In genomic region chr10:7712506-7712905, GRCm38 (mm10) we compare ENCODE assay signal across 21 mouse cellular contexts. TPM values are rescaled to one million over a fixed set of nuclear protein-coding genes. Genes with fewer than 3 reads are reported as not detected.
DNase-seq lines count a peak whose midpoint lies in the region; ATAC-seq and TF ChIP-seq lines count a peak whose summit lies in the region.
"Had no signal": no experiment of that assay in that cellular context is flagged by ENCODE, and none has a peak within 500 bp of the region (broad histone marks: within the 10 kb centered on the region; RNA-seq: fewer than 3 reads in every experiment).

No protein-coding gene starts in this region.

- H3K27me3 ChIP-seq in heart, adult 2 months (ENCODE audit: control insufficient read depth, insufficient read depth, low read length) = no peaks in the 10 kb centered on the region
- H3K27me3 ChIP-seq in liver, embryonic 11.5 days (replicated peaks; ENCODE audit: control insufficient read depth, insufficient read depth, low read length) = no peaks in the 10 kb centered on the region
- no peaks in the 10 kb centered on the region for H3K27me3 ChIP-seq in liver, postnatal 0 days (ENCODE audit: insufficient read depth, low read length)
- H3K27me3 ChIP-seq in midbrain, embryonic 11.5 days (ENCODE audit: control insufficient read depth, insufficient read depth, low read length) = no peaks in the 10 kb centered on the region
- H3K27me3 ChIP-seq in midbrain, embryonic 10.5 days (ENCODE audit: low read depth, poor library complexity, severe bottlenecking) = no peaks in the 10 kb centered on the region
- H3K27me3 ChIP-seq: CH12.LX, Patski had no signal

- ATAC-seq in liver, embryonic 11.5 days (replicated peaks; ENCODE audit: low FRiP score) = no peak
- ATAC-seq in liver, postnatal 0 days = no peak
- ATAC-seq in midbrain, embryonic 11.5 days (ENCODE audit: low FRiP score) = no peak
- ATAC-seq: activated CD4-positive, CD25-positive, alpha-beta regulatory T cell, adult 4 months; CD4-positive, CD25-positive, alpha-beta regulatory T cell, adult 4 months; Patski had no signal

- no peak for TF ChIP-seq POLR2A in heart, adult 2 months (IDR thresholded peaks at IDR 0.05; ENCODE audit: insufficient read depth, low read depth, low read length)

- no peak overlapping the region for H3K4me3 ChIP-seq in heart, adult 2 months
- H3K4me3 ChIP-seq in liver, embryonic 11.5 days (ENCODE audit: low read depth, low read length) = no peak overlapping the region
- no peak overlapping the region for H3K4me3 ChIP-seq in liver, postnatal 0 days (ENCODE audit: low read depth, low read length)
- H3K4me3 ChIP-seq in midbrain, embryonic 11.5 days (ENCODE audit: low read depth, low read length) = no peak overlapping the region
- no peak overlapping the region for H3K4me3 ChIP-seq in midbrain, embryonic 10.5 days

- no peaks in the 10 kb centered on the region for H3K4me1 ChIP-seq in heart, adult 2 months (ENCODE audit: control insufficient read depth, insufficient read depth, low read length)
- H3K4me1 ChIP-seq in liver, embryonic 11.5 days (replicated peaks; ENCODE audit: control insufficient read depth, insufficient read depth, low read length) = no peaks in the 10 kb centered on the region
- H3K4me1 ChIP-seq in liver, postnatal 0 days (ENCODE audit: insufficient read depth) = no peaks in the 10 kb centered on the region
- H3K4me1 ChIP-seq in midbrain, embryonic 11.5 days (ENCODE audit: control insufficient read depth, insufficient read depth, low read length) = no peaks in the 10 kb centered on the region
- H3K4me1 ChIP-seq in midbrain, embryonic 10.5 days = no peaks in the 10 kb centered on the region

- no peaks in the 10 kb centered on the region for H3K9me3 ChIP-seq in liver, embryonic 11.5 days (ENCODE audit: control insufficient read depth, low read length)
- no peaks in the 10 kb centered on the region for H3K9me3 ChIP-seq in liver, postnatal 0 days (ENCODE audit: low read length)
- no peaks in the 10 kb centered on the region for H3K9me3 ChIP-seq in midbrain, embryonic 11.5 days (ENCODE audit: control insufficient read depth, low read length)
- no peaks in the 10 kb centered on the region for H3K9me3 ChIP-seq in midbrain, embryonic 10.5 days (replicated peaks)
- H3K9me3 ChIP-seq: G1E had no signal

- intact Hi-C loops in heart, adult 2 months (cut with DNase I) = no loop called here

- H3K79me2 ChIP-seq in heart, adult 2 months (replicated peaks; ENCODE audit: control insufficient read depth, insufficient read depth, low read length) = no peaks in the 10 kb centered on the region

- H3K4me2 ChIP-seq in liver, embryonic 11.5 days = no peak overlapping the region
- no peak overlapping the region for H3K4me2 ChIP-seq in liver, postnatal 0 days (ENCODE audit: low read depth, low read length)
- no peak overlapping the region for H3K4me2 ChIP-seq in midbrain, embryonic 11.5 days

- DNase-seq in heart, adult 11 months = peak; percentile 51
- no peak for DNase-seq in heart, adult 2 months
- peak; percentile 12 for DNase-seq in liver, embryonic 11.5 days (ENCODE audit: low spot score)
- no peak for DNase-seq in liver, postnatal 0 days
- peak; percentile 80 for DNase-seq in midbrain, embryonic 11.5 days (ENCODE audit: low spot score, missing footprints)
- DNase-seq in midbrain, embryonic 10.5 days (ENCODE audit: low spot score) = no peak
- DNase-seq: adrenal gland, adult 2 months; adrenal gland, adult 8-10 months; adrenal gland, postnatal 10 days; adrenal gland, postnatal 14 days; adrenal gland, postnatal 25 days; adrenal gland, postnatal 36 days; B cell, adult 2 months; cerebellum, adult 11 months; cerebellum, adult 11-12 months; cerebellum, adult 18-20 months had no signal

- no peak for TF ChIP-seq EP300 in heart, adult 2 months (IDR thresholded peaks at IDR 0.05; ENCODE audit: insufficient read depth, low read depth, low read length)
- no peak for TF ChIP-seq EP300 in liver, postnatal 0 days (IDR thresholded peaks at IDR 0.05; ENCODE audit: low read depth)

- H3K36me3 ChIP-seq in heart, adult 2 months (ENCODE audit: control insufficient read depth, insufficient read depth, low read length) = peaks cover 6% of the 10 kb centered on the region
- H3K36me3 ChIP-seq in liver, embryonic 11.5 days (ENCODE audit: control insufficient read depth, insufficient read depth, low read length) = peaks cover 15% of the 10 kb centered on the region
- H3K36me3 ChIP-seq in liver, postnatal 0 days (replicated peaks; ENCODE audit: insufficient read depth, low read length) = peaks cover 60% of the 10 kb centered on the region
- H3K36me3 ChIP-seq in midbrain, embryonic 11.5 days (ENCODE audit: control insufficient read depth, insufficient read depth, low read length) = peaks cover 18% of the 10 kb centered on the region; the same call in 1 of the 2 replicates
- H3K36me3 ChIP-seq in midbrain, embryonic 10.5 days = peaks cover 86% of the 10 kb centered on the region

- 83% methylated on average over 13 of the region's 13 CpGs for WGBS in heart, adult 2 months
- 84% methylated on average over 13 of the region's 13 CpGs for WGBS in liver, embryonic 11.5 days
- 88% methylated on average over 13 of the region's 13 CpGs for WGBS in liver, postnatal 0 days (ENCODE audit: insufficient replicate concordance)
- 96% methylated on average over 13 of the region's 13 CpGs for WGBS in midbrain, embryonic 11.5 days
- WGBS in midbrain, embryonic 10.5 days = 93% methylated on average over 13 of the region's 13 CpGs

- no peak for TF ChIP-seq CTCF in heart, adult 2 months (IDR thresholded peaks at IDR 0.05)
- TF ChIP-seq CTCF in liver, postnatal 0 days (IDR thresholded peaks at IDR 0.05; ENCODE audit: low read depth) = no peak

- H3K27ac ChIP-seq in heart, adult 2 months = no peak overlapping the region
- no peak overlapping the region for H3K27ac ChIP-seq in liver, embryonic 11.5 days (ENCODE audit: low read depth, low read length)
- no peak overlapping the region for H3K27ac ChIP-seq in liver, postnatal 0 days (ENCODE audit: low read depth)
- H3K27ac ChIP-seq in midbrain, embryonic 11.5 days (ENCODE audit: low read depth, low read length) = no peak overlapping the region
- H3K27ac ChIP-seq in midbrain, embryonic 10.5 days (replicated peaks) = no peak overlapping the region

- H3K9ac ChIP-seq in heart, adult 2 months (ENCODE audit: low read depth, low read length) = no peak overlapping the region
- no peak overlapping the region for H3K9ac ChIP-seq in liver, embryonic 11.5 days (ENCODE audit: low read depth, low read length)
- no peak overlapping the region for H3K9ac ChIP-seq in liver, postnatal 0 days (replicated peaks)
- H3K9ac ChIP-seq in midbrain, embryonic 11.5 days (ENCODE audit: low read length) = no peak overlapping the region

RNA-seq across cellular contexts. Expression of gene Katna1, which starts 13.3 kb away (rescaled TPM):
- total RNA-seq in heart, adult 2 months (2021) = 10 to 100 TPM; 11.9 to 14.2 TPM
- polyA plus RNA-seq in heart, adult 2 months (2012; rRNA removed) = 3.7 and 4.4 TPM in 2 replicates
- 63.6 and 68.0 TPM in 2 replicates for polyA plus RNA-seq in liver, embryonic 11.5 days (2014; fragmentation: Nextera tagmentation; extraction: Ambion mirVana)
- 20.1 and 21.2 TPM in 2 replicates for polyA plus RNA-seq in liver, postnatal 0 days (2015; fragmentation: Nextera tagmentation; extraction: Ambion mirVana)
- polyA plus RNA-seq in midbrain, embryonic 11.5 days (2014; fragmentation: Nextera tagmentation; extraction: Ambion mirVana) = 73.1 and 73.8 TPM in 2 replicates
- 66.9 and 68.4 TPM in 2 replicates for polyA plus RNA-seq in midbrain, embryonic 10.5 days (2016; fragmentation: Nextera tagmentation; extraction: Ambion mirVana)

RNA-seq across cellular contexts. Expression of gene Lats1, which starts 31.5 kb away (rescaled TPM):
- total RNA-seq in heart, adult 2 months (2021) = 10 to 100 TPM; 10.8 to 11.5 TPM
- 5.5 and 9.9 TPM in 2 replicates for polyA plus RNA-seq in heart, adult 2 months (2012; rRNA removed)
- 7.7 and 7.9 TPM in 2 replicates for polyA plus RNA-seq in liver, embryonic 11.5 days (2014; fragmentation: Nextera tagmentation; extraction: Ambion mirVana)
- polyA plus RNA-seq in liver, postnatal 0 days (2015; fragmentation: Nextera tagmentation; extraction: Ambion mirVana) = 2.1 and 2.5 TPM in 2 replicates
- 14.4 and 15.4 TPM in 2 replicates for polyA plus RNA-seq in midbrain, embryonic 11.5 days (2014; fragmentation: Nextera tagmentation; extraction: Ambion mirVana)
- polyA plus RNA-seq in midbrain, embryonic 10.5 days (2016; fragmentation: Nextera tagmentation; extraction: Ambion mirVana) = 8.4 and 10.5 TPM in 2 replicates

RNA-seq across cellular contexts. Expression of gene Pcmt1, which starts 31.6 kb away (rescaled TPM):
- total RNA-seq in heart, adult 2 months (2021) = 100 to 1,000 TPM in 1 of 2 experiments, 10 to 100 TPM in 1; 92.5 to 101 TPM
- polyA plus RNA-seq in heart, adult 2 months (2012; rRNA removed) = 35.3 and 61.6 TPM in 2 replicates
- 137 and 143 TPM in 2 replicates for polyA plus RNA-seq in liver, embryonic 11.5 days (2014; fragmentation: Nextera tagmentation; extraction: Ambion mirVana)
- 64.8 and 67.2 TPM in 2 replicates for polyA plus RNA-seq in liver, postnatal 0 days (2015; fragmentation: Nextera tagmentation; extraction: Ambion mirVana)
- 154 and 159 TPM in 2 replicates for polyA plus RNA-seq in midbrain, embryonic 11.5 days (2014; fragmentation: Nextera tagmentation; extraction: Ambion mirVana)
- 137 and 144 TPM in 2 replicates for polyA plus RNA-seq in midbrain, embryonic 10.5 days (2016; fragmentation: Nextera tagmentation; extraction: Ambion mirVana)

RNA-seq across cellular contexts. Expression of gene Nup43, which starts 45.2 kb away (rescaled TPM):
- 1 to 10 TPM; 4.6 to 6.3 TPM for total RNA-seq in heart, adult 2 months (2021)
- polyA plus RNA-seq in heart, adult 2 months (2012; rRNA removed) = 4.9 and 6.7 TPM in 2 replicates
- 66.1 and 68.3 TPM in 2 replicates for polyA plus RNA-seq in liver, embryonic 11.5 days (2014; fragmentation: Nextera tagmentation; extraction: Ambion mirVana)
- polyA plus RNA-seq in liver, postnatal 0 days (2015; fragmentation: Nextera tagmentation; extraction: Ambion mirVana) = 12.4 and 13.7 TPM in 2 replicates
- polyA plus RNA-seq in midbrain, embryonic 11.5 days (2014; fragmentation: Nextera tagmentation; extraction: Ambion mirVana) = 60.0 and 67.5 TPM in 2 replicates
- 74.9 and 90.2 TPM in 2 replicates for polyA plus RNA-seq in midbrain, embryonic 10.5 days (2016; fragmentation: Nextera tagmentation; extraction: Ambion mirVana)

Comparison
In these comparisons a context has a peak if more than half of its experiments do, and no peak if none do; other contexts are left out.
1. DNase-seq: peak in heart, adult 11 months (single experiment), liver, embryonic 11.5 days (single experiment) and midbrain, embryonic 11.5 days (single experiment); none in heart, adult 2 months (0 of 2), liver, postnatal 0 days (single experiment) and midbrain, embryonic 10.5 days (single experiment).